Mouse (Mus musculus): Measurements from ENCODE around the gene Grk3.

- TF ChIP-seq CTCF (IDR thresholded peaks at IDR 0.05; ENCODE audit: low read depth) (peak; percentile 79), EP300 (IDR thresholded peaks at IDR 0.05; ENCODE audit: low read depth) (no peak)
Measured at GRCm38 (mm10) chr5:112876846-112877390, 138.7 kb downstream of the Grk3 start.

Data from liver, embryonic 14.5 days (tissue).